Mouse (Mus musculus) limb, embryonic 12.5 days (tissue): ENCODE results near the gene Vangl1. TPM values are rescaled to one million over a fixed set of nuclear protein-coding genes. Genes with fewer than 3 reads are reported as not detected.

Experiments used
- ATAC-seq: fragments of 200-750 bp; cut with Nextera tagmentation; 2 replicates; pipeline ENCODE4 v1.8.0; 2017; ENCODE audit warnings: low read depth, moderate TSS enrichment; ENCODE audit not compliant: insufficient number of reproducible peaks, insufficient read depth, low FRiP score, low TSS enrichment
- H3K27ac ChIP-seq: fragments of 300-500 bp; sonication (generic); 2 replicates; pipeline ENCODE4 v1.5.1; 2016; ENCODE audit warnings: mild to moderate bottlenecking, moderate library complexity
- H3K27me3 ChIP-seq: fragments of 300-500 bp; sonication (generic); 2 replicates; pipeline ENCODE4 v1.6.1; 2016; ENCODE audit warnings: mild to moderate bottlenecking, moderate library complexity
- H3K36me3 ChIP-seq: fragments of 300-500 bp; sonication (generic); 2 replicates; pipeline ENCODE4 v1.6.1; 2016; ENCODE audit warnings: mild to moderate bottlenecking, moderate library complexity
- H3K4me1 ChIP-seq: fragments of 300-500 bp; sonication (generic); replicated peaks from 2 replicates; pipeline ENCODE4 v1.6.1; 2016
- H3K4me2 ChIP-seq: fragments of 300-500 bp; sonication (generic); 2 replicates; pipeline ENCODE4 v1.6.1; 2016; ENCODE audit warnings: mild to moderate bottlenecking, moderate library complexity
- H3K4me3 ChIP-seq: fragments of 300-500 bp; sonication (generic); replicated peaks from 2 replicates; pipeline ENCODE4 v1.5.1; 2016; ENCODE audit warnings: mild to moderate bottlenecking
- H3K9ac ChIP-seq: fragments of 300-500 bp; sonication (generic); replicated peaks from 2 replicates; pipeline ENCODE4 v1.6.1; 2016; ENCODE audit warnings: mild to moderate bottlenecking, moderate library complexity
- H3K9me3 ChIP-seq: fragments of 300-500 bp; sonication (generic); 2 replicates; pipeline ENCODE4 v1.6.1; 2016; ENCODE audit warnings: mild to moderate bottlenecking, moderate library complexity
- WGBS: fragments of 180-500 bp; shearing (Covaris S2); methylation state at CpG from one replicate; pipeline ENCODE4 v1.1.7; 2016; 5-methylcytosine and 5-hydroxymethylcytosine counted together
- polyA plus RNA-seq: library from polyadenylated mRNA; unstranded; fragments of >200 nt; fragmentation: Nextera tagmentation; extraction: Ambion mirVana; gene quantifications from 2 replicates; pipeline ENCODE4 v1.2.1, GENCODE M21; 2016

Gene Vangl1
- 15.4 and 15.6 TPM in 2 replicates for polyA plus RNA-seq

DNA sequence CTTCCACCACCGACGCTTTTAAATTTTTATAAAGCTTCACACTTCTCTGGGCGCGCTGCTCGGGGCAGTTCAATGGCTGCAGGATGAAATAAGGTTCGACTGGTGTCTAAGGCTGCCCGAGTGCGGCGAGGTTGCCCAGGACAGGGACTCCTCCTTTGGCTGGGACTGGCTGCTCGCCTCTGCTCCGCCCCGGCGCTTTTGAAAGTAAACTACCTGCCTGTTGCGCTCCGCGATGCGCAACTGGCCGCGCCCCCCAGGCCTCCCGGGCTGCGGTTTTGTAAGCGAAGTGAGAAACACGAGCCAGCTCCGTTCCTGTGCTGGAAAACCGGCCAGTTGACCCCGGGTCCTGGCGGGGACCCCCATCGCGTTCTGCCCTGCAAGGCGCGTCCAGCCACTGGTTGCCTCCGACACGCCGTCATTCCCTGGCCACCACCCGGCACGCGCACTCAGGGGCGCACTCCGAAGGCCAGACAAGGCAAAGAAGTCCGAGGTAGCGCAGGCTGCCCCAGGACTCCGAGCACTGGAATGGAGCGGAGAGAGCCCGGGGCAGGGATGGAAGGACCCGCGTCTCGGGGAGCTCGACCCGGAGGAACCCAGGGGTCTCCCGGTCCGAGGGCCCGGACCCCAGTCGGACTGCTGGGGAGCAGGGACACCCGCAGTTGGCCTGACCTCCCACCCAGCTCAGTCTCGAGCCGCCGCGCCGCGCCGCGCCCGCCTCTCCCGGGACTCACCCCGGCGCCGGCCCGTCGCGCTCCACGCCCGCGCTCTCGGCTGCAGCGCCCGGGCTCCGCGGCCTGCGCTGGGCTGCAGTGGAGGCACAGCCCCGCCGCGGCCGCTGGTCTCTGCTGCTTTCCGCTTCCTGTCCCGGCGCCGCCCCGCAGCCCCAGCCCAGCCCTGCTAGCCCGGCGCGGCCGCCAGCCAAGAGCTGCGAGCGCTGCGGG, at the start of gene Vangl1:
TSS of gene Vangl1 (minus strand) at position 913 of the 941 bp plus-strand sequence.
- Histone ChIP-seq H3K27ac (peak within 1 kb of the TSS; percentile 87), H3K9me3 (no peaks in the 10 kb centered on the region), H3K36me3 (no peaks in the 10 kb centered on the region), H3K4me3 (peak within 1 kb of the TSS; percentile 73), H3K9ac (peak within 1 kb of the TSS; percentile 84), H3K27me3 (peaks cover 21% of the 10 kb centered on the region), H3K4me1 (peaks cover 41% of the 10 kb centered on the region), H3K4me2 (peak within 1 kb of the TSS; percentile 81)
- WGBS, result under 1% methylated on average over 84 of the region's 95 CpGs
- peak; percentile 85 for ATAC-seq

DNA sequence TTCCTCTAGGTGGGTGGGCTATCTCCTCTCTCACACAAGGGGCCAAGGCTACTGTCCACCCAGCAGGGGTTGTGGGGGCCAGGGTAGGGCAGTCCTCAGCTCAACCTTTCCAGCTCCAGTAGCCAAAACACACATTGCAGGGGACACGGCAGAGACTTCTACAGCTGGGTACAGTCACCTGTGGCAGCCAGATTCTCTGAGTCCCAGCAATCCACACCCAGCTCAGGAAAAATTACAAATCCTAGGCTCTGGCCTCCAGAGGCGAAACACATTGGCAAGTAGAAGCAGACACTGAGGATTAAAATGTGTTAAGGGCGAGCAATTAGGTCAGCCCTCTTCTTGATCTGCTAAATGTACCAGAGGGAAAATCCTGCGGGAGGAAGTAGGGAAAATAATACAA, 49.1 kb upstream of the Vangl1 start:
- Histone ChIP-seq H3K9me3 (0 out of 2 replicates have a peak, but pooled peaks cover 3% of the 10 kb centered on the region), H3K27ac (no peak overlapping the region), H3K27me3 (no peaks in the 10 kb centered on the region), H3K36me3 (no peaks in the 10 kb centered on the region), H3K9ac (no peak overlapping the region), H3K4me2 (no peak overlapping the region), H3K4me3 (no peak overlapping the region), H3K4me1 (peaks cover 10% of the 10 kb centered on the region)
- WGBS, result 46% methylated on average over 4 of the region's 4 CpGs
- no peak for ATAC-seq

DNA sequence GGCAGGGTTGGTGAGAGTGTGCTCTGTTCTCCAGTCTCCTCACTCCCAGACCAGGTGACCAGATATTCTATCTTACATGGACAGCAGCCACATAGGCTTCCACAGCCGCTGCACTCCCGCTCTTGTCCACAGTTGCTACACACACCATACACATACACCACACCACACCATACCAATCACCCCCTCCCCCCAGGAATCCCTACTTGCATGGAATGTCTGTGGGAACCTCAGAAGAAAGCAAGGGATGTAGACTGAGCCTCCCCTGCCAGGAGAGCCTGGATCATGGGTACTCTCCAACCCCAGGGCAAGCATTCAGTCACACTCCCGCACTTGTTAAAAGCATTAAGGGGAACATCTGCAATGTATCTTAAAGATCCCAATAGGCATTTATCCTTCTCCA, 48.4 kb upstream of the Vangl1 start:
- H3K36me3 ChIP-seq, result no peaks in the 10 kb centered on the region
- H3K9me3 ChIP-seq, result 0 out of 2 replicates have a peak, but pooled peaks cover 3% of the 10 kb centered on the region
- 73% methylated on average over 3 of the region's 3 CpGs for WGBS
- ATAC-seq, result no peak
- H3K4me3 ChIP-seq, result no peak overlapping the region
- no peak overlapping the region for H3K4me2 ChIP-seq
- no peak overlapping the region for H3K27ac ChIP-seq
- H3K4me1 ChIP-seq, result peaks cover 10% of the 10 kb centered on the region
- no peaks in the 10 kb centered on the region for H3K27me3 ChIP-seq
- no peak overlapping the region for H3K9ac ChIP-seq

DNA sequence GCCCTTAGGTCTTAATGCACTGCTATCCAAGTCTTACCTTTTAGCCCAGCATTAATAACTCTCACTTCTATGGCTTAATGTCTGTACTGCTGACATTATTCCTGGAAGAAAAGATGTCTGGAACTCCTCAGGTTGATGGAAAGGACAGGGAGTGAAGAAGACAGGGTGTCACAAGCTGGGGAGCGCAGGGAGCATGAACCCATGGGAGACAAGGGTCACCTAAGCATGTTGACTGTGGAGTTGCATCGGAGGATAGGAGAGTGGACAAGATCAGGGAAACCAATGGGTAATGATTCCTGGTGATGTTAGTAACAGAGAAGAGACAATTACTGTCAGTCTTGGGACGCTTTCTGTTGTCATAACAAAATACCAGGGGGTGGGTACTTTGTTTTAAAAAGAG, 46.4 kb upstream of the Vangl1 start:
- H3K27ac ChIP-seq, result no peak overlapping the region
- no peak overlapping the region for H3K9ac ChIP-seq
- H3K36me3 ChIP-seq, result no peaks in the 10 kb centered on the region
- no peak for ATAC-seq
- H3K4me2 ChIP-seq, result no peak overlapping the region
- H3K4me3 ChIP-seq, result no peak overlapping the region
- peaks cover 11% of the 10 kb centered on the region for H3K4me1 ChIP-seq
- H3K9me3 ChIP-seq, result no peaks in the 10 kb centered on the region
- WGBS, result 97% methylated on average over 3 of the region's 3 CpGs
- H3K27me3 ChIP-seq, result no peaks in the 10 kb centered on the region

DNA sequence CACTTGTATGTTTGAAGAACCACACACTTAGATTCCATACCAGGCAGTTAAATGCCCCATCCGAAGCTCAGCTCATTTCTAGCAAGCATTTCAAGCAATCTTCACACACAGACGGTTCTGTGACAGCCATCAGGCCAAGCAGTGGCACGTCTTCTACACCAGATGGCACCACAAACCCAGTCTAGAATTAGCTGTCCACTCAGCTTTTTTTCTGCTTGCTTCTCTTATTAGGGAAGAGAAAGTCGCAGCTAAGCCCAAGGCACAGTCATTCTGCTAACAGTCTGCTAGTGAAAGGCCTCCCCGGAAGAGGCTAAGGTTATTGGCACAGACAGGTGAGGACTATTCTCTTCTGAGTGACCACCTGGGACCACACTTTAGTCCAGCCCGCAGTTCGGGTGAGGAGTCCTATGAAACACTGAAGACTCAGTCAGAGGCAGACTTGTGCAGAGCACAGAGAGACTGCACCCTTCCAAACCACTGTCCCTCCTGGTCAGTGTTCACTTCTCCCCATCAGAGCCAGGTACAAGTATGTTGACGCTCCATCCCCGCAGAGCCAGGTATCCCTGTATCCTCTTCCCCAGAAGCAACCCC, 45.0 kb upstream of the Vangl1 start:
- H3K9ac ChIP-seq, result no peak overlapping the region
- H3K27me3 ChIP-seq, result no peaks in the 10 kb centered on the region
- H3K27ac ChIP-seq, result no peak overlapping the region
- no peaks in the 10 kb centered on the region for H3K36me3 ChIP-seq
- no peak overlapping the region for H3K4me3 ChIP-seq
- no peak overlapping the region for H3K4me2 ChIP-seq
- WGBS, result 56% methylated on average over 9 of the region's 9 CpGs
- no peaks in the 10 kb centered on the region for H3K9me3 ChIP-seq
- H3K4me1 ChIP-seq, result peaks cover 14% of the 10 kb centered on the region
- no peak for ATAC-seq

DNA sequence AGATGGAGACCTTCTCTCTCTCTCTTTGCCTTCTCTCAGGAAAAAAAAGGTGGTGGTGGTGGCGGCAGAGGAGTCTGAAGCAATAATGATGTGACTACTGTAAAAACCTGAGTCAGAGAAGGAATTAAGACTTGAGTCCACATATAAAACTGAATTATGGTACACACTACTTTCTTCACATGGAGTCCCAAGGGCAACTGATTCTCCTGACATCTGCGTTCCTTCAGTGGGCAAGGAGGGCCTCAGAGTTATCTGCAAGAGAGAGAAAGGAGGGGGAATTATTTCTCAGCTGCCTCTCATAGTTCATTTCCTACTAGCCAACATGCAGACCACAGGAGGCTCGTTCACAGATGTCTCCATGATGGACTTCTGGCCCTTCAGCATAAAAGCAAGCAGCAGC, 40.1 kb upstream of the Vangl1 start:
- Histone ChIP-seq H3K9me3 (no peaks in the 10 kb centered on the region), H3K27ac (no peak overlapping the region), H3K4me1 (0 out of 2 replicates have a peak, but pooled peaks cover 4% of the 10 kb centered on the region), H3K4me3 (no peak overlapping the region), H3K36me3 (no peaks in the 10 kb centered on the region), H3K27me3 (no peaks in the 10 kb centered on the region), H3K4me2 (no peak overlapping the region), H3K9ac (no peak overlapping the region)
- WGBS, result 80% methylated on average over 3 of the region's 3 CpGs
- no peak for ATAC-seq

DNA sequence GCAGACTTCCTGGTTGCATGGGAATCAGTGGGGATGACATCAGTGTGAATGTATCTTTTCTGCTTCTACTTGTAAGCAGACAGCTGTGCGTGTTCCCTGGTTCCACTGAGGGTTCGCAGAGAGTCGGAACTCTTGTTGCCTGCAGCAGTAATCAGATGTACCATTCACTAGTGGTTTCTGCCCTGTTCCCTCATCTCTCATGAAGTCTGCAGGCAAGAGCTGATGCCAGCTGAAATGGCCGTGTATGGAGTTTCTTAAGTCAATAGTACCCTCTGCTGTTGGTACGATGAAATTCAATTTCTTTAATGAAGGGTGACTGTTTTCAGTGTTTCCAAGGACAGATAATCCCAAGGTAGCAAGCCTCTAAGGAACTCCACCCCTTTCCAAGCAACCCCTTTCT, 38.4 kb upstream of the Vangl1 start:
- H3K36me3 ChIP-seq, result no peaks in the 10 kb centered on the region
- H3K9ac ChIP-seq, result no peak overlapping the region
- 62% methylated on average over 5 of the region's 5 CpGs for WGBS
- no peak for ATAC-seq
- no peak overlapping the region for H3K4me3 ChIP-seq
- H3K9me3 ChIP-seq, result peaks cover 11% of the 10 kb centered on the region
- H3K27me3 ChIP-seq, result no peaks in the 10 kb centered on the region
- no peak overlapping the region for H3K4me2 ChIP-seq
- H3K27ac ChIP-seq, result no peak overlapping the region
- H3K4me1 ChIP-seq, result 0 out of 2 replicates have a peak, but pooled peaks cover 4% of the 10 kb centered on the region

DNA sequence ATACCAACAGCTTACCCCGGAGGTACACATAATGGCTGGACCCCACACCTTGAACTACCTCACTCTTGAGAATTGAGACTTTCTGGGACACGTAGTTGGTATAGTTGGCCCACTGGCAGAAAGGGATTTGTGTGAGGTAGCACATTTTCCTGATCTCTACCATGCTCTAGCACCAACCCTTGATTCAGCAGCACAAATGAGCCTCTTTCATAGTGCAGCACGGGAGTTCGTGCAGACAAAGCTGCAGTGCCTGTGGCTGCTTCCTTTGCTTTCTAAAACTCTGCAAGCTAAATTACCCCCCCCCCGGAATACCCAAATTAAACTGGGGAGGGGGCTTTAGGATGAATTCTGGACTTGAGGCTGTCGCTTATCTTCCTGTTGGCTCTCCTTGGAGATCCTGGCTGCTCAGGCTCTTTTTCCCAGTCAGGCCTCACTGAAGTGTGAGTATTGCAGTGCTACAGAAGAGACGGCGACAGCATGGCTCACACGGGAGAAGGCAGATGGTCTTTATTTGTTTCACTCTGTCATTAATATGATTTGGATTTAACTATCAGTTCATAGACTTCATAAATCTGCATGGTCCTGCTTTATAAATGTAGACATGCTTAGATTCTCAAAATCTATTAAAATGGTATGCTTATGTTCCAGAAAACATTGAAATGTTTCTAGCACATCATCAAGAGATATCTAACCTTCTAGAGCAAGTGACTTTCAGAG, 27.1 kb upstream of the Vangl1 start:
- no peak for ATAC-seq
- Histone ChIP-seq H3K27ac (no peak overlapping the region), H3K4me3 (no peak overlapping the region), H3K9me3 (peaks cover 18% of the 10 kb centered on the region), H3K4me1 (no peaks in the 10 kb centered on the region), H3K4me2 (no peak overlapping the region), H3K9ac (no peak overlapping the region), H3K27me3 (no peaks in the 10 kb centered on the region), H3K36me3 (no peaks in the 10 kb centered on the region)
- WGBS, result 91% methylated on average over 9 of the region's 9 CpGs

DNA sequence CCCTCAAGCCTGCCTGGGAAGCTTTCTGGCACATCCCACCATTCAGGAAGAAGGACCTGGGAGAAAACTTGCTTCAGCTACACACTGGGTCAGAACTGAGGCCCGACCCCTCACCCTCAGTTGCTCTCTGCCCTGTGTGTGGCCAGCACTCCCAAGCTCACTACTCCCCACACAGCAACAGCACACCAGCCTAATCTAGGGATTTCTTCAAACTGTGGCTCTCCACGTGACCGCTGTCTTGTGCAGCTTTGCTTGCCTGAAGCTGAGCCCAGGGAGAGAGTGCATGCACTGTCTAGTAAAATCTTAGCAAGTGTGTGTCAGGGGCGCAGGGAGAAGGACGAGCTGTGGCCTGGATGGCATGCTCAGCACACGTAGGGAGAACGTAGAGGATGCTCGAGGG, 18.3 kb upstream of the Vangl1 start:
- no peak overlapping the region for H3K9ac ChIP-seq
- no peak overlapping the region for H3K4me2 ChIP-seq
- no peaks in the 10 kb centered on the region for H3K36me3 ChIP-seq
- no peak overlapping the region for H3K4me3 ChIP-seq
- peaks cover 4% of the 10 kb centered on the region; the same call in 1 of the 2 replicates for H3K9me3 ChIP-seq
- no peaks in the 10 kb centered on the region for H3K27me3 ChIP-seq
- ATAC-seq, result no peak
- H3K4me1 ChIP-seq, result no peaks in the 10 kb centered on the region
- no peak overlapping the region for H3K27ac ChIP-seq
- WGBS, result 83% methylated on average over 8 of the region's 8 CpGs

DNA sequence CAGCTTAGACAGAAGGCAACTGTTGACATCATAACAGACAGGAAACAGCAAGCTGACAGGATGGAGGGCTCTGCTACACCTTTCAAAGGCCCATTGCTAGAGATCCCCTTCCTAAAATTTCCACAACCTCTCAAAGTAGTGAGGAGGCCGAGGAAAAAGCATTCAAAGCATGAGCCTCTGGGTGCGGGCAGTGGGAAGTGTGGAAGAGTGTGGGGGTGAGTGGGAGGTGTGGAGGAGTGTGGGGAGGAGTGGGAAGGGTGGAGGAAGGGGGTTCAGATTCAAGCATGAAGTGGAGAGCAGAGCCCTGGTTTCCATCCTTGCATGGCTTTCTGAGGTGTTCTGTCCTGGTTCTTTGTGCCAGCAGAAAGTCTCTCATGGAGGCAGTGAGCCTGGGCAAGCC, 13.8 kb upstream of the Vangl1 start:
- Histone ChIP-seq H3K27ac (no peak overlapping the region), H3K9ac (no peak overlapping the region), H3K4me3 (no peak overlapping the region), H3K36me3 (no peaks in the 10 kb centered on the region), H3K9me3 (peaks cover 4% of the 10 kb centered on the region), H3K4me1 (no peaks in the 10 kb centered on the region), H3K27me3 (no peaks in the 10 kb centered on the region), H3K4me2 (no peak overlapping the region)
- WGBS, result 92% methylated on average over 2 of the region's 2 CpGs
- ATAC-seq, result no peak

DNA sequence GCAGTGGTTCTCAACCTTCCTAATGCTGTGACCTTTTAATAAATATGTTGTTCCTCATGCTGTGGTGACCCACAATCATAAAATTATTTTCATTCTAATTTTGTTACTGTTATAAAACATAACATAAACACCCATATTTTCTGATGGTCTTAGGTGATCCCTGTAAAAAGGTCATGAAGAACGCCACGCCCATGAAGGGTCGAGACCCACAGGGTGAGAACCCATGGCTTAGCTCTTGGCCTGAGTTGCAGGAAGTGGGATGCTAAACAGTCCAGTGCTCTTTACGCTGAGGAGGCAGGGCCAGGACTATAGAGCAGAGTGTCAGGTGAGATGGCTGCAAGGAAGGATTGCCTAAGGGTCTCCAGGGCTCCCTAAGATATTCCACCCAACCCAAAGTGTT, 10.2 kb upstream of the Vangl1 start:
- no peak overlapping the region for H3K27ac ChIP-seq
- no peak overlapping the region for H3K4me3 ChIP-seq
- H3K36me3 ChIP-seq, result no peaks in the 10 kb centered on the region
- H3K9me3 ChIP-seq, result peaks cover 8% of the 10 kb centered on the region
- no peak overlapping the region for H3K9ac ChIP-seq
- H3K27me3 ChIP-seq, result no peaks in the 10 kb centered on the region
- H3K4me1 ChIP-seq, result no peaks in the 10 kb centered on the region
- ATAC-seq, result no peak
- no peak overlapping the region for H3K4me2 ChIP-seq
- 84% methylated on average over 4 of the region's 4 CpGs for WGBS
